Mouse (Mus musculus) CD8-positive naive resting alpha-beta T cell, adult 57 days (primary cell): Measurements from ENCODE around the gene Sly. TPM values are rescaled to one million over a fixed set of nuclear protein-coding genes. Genes with fewer than 3 reads are reported as not detected.

Experiments used
- total RNA-seq: library from RNA; stranded (reverse); gene quantifications from one replicate; pipeline ENCODE4 v1.2.4, GENCODE M21; 2023

Gene Sly
- total RNA-seq: not detected

GRCm38 (mm10) chrY:57186888-57187287, at the start of gene Sly:
Gene Sly, plus strand, starts transcription at chrY:57187188.

